Mouse (Mus musculus) gastrocnemius, postnatal 36 days (tissue): ENCODE data around the gene Itk. TPM values are rescaled to one million over a fixed set of nuclear protein-coding genes. Genes with fewer than 3 reads are reported as not detected.
"Not testable (repeated sequence)": the region's sequence is repeated elsewhere in the genome, so short reads cannot be mapped to it uniquely, and the experiment has no call there.

Source experiments
- DNase-seq, 2 experiments: peaks; one replicate each; pipeline ENCODE4 v3.0.0; 2022
- intact Hi-C: fragments of 180-260 bp; cut with DNase I; formaldehyde crosslinking; loops from one replicate; pipeline ENCODE4 v1.15.1; 2025
- long read RNA-seq, 2 experiments: library from polyadenylated mRNA; stranded (forward); transcript quantifications; one replicate each; pipeline ENCODE4 v2.0.0; 2021
- total RNA-seq, 2 experiments: library from RNA; stranded (reverse); gene quantifications; 2 replicates each; pipeline ENCODE4 v1.2.3; 2021

Itk gene
- total RNA-seq = 1 to 10 TPM in 1 of 2 experiments, not detected in 1; 1.1 TPM
- long read RNA-seq, experiment 1 = 0 reads
- long read RNA-seq, experiment 2 = 0 reads

- DNase-seq = no peak
- intact Hi-C loops = no loop called here
Measured at GRCm38 (mm10) chr11:46389336-46390117, at the start of gene Itk. Gene Itk, minus strand, starts transcription at chr11:46389515.

DNA sequence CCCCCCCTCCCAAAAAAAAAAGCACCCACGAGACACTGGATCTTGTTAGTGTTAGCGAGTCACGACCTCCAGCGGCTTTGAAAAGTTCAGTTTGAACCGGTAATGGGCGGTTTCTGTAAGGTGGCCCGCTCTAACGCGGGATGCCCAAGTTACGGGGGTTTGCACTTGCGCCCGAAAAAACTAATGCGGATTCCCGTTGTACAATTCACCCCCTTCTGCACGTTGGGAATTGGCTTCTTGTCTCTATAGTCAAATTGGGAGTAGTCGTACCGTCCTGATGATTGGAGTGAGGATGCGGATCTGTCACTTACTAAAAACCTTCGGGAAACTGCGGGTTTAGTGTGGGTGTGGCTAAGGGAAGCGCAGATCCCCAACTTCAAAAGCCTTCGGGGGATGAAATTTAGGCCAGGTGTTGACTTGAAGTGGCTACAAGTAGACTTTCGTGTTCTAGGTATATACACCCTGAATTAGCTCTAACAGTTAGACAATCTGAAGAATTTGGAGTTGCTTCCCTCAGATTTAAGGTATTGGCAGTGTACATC, 48.2 kb upstream of the Itk start:
- intact Hi-C loops = no loop called here
- DNase-seq = no peak

- intact Hi-C loops = no loop called here
- DNase-seq = peak; percentile 86 to 91
Measured at GRCm38 (mm10) chr11:46436760-46437458, 47.6 kb upstream of the Itk start, which contains the start of gene Med7. Gene Med7, plus strand, starts transcription at chr11:46436925.

GRCm38 (mm10) chr11:46435363-46435762, 46.0 kb upstream of the Itk start:
- intact Hi-C loops = no loop called here
- DNase-seq = no peak

DNA sequence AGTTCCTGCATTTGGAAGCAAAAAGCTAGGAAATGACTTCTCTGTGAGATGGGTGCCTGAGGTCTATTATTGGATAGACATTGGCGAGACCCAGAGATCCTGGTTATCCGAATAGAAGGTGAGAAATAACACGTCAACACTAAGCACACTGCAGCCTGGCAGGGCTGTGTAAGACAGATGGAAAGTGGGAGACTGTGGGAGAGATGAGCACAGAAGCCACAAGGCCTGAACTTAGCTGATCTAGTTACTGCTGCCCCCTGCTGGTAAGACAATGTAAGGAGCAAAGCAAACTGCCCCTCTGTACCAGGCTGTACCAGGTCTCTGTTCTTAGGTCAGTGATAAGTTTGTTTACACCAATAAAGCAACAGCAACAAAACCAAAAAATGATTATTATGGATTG, 41.8 kb upstream of the Itk start:
- peak in 1 of 2 experiments; percentile 59 for DNase-seq
- intact Hi-C loops = loop anchor here (5.0 kb wide), 1 partner anchor 159 kb away; no protein-coding TSS in a partner anchor

- intact Hi-C loops = loop anchor here (5.0 kb wide), 1 partner anchor 158 kb away; no protein-coding TSS in a partner anchor
- DNase-seq = no peak
Measured at GRCm38 (mm10) chr11:46430123-46430522, 40.8 kb upstream of the Itk start.

GRCm38 (mm10) chr11:46428131-46428530, 38.8 kb upstream of the Itk start:
- intact Hi-C loops, DNase-seq: not testable (repeated sequence)

- DNase-seq = no peak
- intact Hi-C loops = no loop called here
Measured at GRCm38 (mm10) chr11:46421086-46421888, 32.0 kb upstream of the Itk start.

DNA sequence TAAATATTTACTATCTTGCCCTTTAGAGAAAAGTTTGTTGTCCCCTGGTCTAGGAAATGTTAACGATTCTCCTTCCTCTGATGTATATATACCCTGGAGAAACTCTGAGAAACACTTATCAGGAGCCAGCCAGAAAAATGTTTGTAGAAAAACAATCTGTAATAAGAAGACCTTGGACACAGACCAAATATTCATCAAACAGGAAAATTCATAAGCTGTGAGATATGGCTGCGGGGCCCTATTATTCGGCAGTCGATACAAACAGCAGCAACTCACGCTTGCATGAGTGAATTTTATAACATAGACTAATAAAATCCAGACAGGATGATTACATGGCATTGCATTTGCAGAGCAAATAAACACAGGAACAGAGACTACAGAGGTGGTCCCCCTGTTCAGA, 29.5 kb upstream of the Itk start:
- intact Hi-C loops = no loop called here
- no peak for DNase-seq

DNA sequence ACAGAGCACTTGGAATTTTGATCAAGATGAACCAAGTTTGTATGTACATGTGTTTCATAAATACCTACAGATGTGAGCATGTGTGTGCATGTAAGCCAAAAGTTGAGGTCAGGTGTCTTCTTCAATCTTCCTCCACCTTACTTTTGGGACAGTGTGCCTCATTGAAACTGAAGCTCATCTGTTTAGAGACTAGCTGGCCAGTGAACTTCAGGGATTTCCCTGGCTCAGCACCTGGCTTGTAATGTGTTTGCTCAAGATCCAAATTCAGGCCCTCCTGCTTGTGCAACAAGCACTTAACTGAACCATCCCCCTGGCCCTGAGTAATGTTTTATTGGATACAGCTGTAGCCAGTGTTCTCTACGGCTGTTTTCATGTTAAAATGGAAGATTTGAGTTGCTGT, 29.1 kb upstream of the Itk start:
- DNase-seq = no peak
- intact Hi-C loops = no loop called here

DNA sequence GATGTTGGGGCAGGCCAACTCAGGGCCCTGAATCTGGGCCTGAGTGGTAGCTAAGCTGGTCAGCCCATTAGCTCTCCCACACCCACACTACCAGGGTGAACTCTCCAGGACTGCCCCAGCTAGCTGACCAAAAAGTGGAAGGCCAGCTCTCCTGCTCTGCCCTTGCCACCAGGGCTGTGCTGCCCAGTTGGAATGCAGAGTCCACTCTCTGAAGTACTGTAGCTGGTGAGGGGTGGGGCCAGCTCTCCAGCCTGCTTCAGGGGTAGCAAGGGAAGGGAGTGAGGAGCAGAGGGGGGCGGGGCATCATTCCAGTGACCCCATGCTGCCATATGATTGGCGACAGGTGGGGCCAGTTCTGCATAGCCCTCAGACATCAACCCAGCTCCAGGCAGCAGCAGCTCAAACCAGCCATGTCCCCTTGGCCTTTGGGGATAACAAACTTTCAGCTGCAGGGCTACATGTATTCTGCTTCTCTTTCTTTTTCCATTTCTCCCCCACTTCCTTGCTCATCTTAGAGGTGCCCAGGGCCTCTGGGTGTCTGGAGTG, 20.8 kb upstream of the Itk start:
- intact Hi-C loops = no loop called here
- DNase-seq = no peak

GRCm38 (mm10) chr11:46406721-46407120, 17.4 kb upstream of the Itk start:
- intact Hi-C loops = no loop called here
- DNase-seq = no peak

DNA sequence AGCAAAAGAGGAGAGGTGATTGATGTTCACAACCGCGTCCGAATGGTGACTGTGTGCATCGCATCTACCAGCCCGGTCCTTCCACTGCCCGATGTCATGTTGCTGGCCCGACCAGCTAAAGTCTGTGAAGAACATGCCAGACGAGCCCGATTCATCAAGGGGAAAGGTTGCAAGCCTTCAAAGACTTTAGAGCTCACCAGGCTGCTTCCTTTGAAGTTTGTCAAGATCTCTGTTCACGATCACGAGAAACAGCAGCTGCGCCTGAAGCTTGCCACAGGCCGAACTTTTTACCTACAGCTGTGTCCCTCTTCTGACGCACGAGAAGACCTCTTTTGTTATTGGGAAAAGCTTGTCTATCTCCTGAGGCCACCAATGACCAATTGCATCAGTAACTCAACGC, 15.7 kb upstream of the Itk start:
- no peak for DNase-seq
- intact Hi-C loops = no loop called here

- intact Hi-C loops = no loop called here
- no peak for DNase-seq
Measured at GRCm38 (mm10) chr11:46401555-46401954, 12.2 kb upstream of the Itk start.

- no peak for DNase-seq
- intact Hi-C loops = no loop called here
Measured at GRCm38 (mm10) chr11:46398933-46399383, 9.6 kb upstream of the Itk start.

- intact Hi-C loops = no loop called here
- no peak for DNase-seq
Measured at GRCm38 (mm10) chr11:46398473-46398872, 9.2 kb upstream of the Itk start.

- intact Hi-C loops = no loop called here
- no peak for DNase-seq
Measured at GRCm38 (mm10) chr11:46397900-46398299, 8.6 kb upstream of the Itk start.

- DNase-seq = no peak
Measured at GRCm38 (mm10) chr11:46396860-46397179, 7.5 kb upstream of the Itk start.

DNA sequence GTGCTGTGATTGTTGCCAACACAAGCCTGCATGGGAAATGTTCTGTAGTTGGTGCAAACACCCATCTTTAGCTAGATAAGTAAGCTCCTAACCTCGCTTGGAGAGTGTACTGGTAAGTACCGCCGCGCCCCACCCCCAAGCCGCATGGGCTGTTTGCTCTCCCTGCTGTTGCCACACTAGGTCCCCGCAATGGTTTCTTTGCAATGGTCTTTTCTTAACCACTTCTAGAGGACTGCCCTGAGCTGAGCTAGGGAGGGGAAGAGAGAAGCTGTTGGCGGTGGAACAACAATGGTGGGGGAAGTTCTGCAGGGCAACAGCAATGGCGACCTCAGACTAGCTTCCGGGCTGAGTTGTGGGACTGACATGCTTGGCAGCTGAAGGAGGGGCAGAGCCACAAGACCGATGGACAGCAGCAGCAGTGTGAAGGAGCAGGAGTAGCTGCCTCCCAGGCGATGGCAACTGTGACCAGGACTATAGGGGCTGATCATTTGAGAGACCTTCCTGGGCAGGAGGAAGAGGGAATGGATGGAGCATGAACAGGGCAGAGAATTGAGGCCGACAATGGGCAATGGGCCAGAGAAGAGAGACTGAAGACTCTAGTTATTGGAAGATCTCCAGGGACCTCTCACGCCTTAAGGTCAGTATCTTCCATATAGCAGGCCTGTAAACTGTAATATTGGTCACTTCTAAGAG, 7.0 kb upstream of the Itk start, which contains the start of gene Fam71b:
Gene Fam71b, plus strand, starts transcription at position 393 of the 693 bp plus-strand sequence.
- no peak for DNase-seq
- intact Hi-C loops = no loop called here

More at GRCm38 (mm10) chr11:46396860-46397179, 7.5 kb upstream of the Itk start:
- intact Hi-C loops = no loop called here

DNA sequence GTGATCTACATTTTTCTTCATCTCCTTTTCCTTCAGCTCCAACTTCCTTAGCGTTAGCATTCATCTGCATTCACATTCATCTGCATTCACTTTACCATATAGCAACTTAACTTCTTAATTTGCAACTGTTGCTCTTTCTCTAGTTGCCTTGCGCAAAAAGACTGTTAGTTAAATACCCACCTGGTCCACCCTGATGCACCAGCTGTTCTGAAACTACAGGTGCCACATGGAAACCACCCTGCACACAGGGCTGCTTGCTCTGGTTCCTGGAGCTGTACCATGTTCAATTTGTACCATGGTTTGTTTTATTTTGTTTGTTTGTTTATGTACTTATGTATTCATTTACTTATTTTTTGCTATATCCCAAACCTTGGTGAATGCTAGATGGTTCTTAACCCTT, 6.4 kb upstream of the Itk start:
- intact Hi-C loops = no loop called here
- DNase-seq = no peak
